Mouse (Mus musculus): ENCODE data around the gene 2300002M23Rik. TPM values are rescaled to one million over a fixed set of nuclear protein-coding genes. Genes with fewer than 3 reads are reported as not detected.

The 2300002M23Rik gene
- total RNA-seq (2021): not detected
- long read RNA-seq, experiment 1: 0 reads
- long read RNA-seq, experiment 2: 0 reads

DNA sequence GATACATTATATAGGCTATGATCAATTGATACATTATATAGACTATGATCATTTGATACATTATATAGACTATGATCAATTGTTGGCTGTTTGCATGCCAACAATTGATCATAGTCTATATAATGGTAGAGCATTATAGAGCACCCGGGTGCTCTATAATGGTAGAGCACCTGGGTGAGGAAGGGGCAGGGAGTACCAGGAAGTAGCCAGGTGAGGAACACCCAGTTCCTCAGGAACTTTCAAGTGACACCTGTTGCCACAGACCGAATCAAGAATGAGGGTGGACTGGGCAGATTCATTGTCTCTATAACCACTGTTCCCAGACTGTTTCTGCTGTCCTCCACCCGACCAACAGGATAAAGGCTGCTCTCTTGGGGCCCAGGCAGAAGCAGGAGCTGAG, at the start of gene 2300002M23Rik:
Gene 2300002M23Rik (plus strand): TSS at position 301 of the 400 bp plus-strand sequence.
- intact Hi-C loops (cut with DNase I): no loop called here
- DNase-seq: no peak

DNA sequence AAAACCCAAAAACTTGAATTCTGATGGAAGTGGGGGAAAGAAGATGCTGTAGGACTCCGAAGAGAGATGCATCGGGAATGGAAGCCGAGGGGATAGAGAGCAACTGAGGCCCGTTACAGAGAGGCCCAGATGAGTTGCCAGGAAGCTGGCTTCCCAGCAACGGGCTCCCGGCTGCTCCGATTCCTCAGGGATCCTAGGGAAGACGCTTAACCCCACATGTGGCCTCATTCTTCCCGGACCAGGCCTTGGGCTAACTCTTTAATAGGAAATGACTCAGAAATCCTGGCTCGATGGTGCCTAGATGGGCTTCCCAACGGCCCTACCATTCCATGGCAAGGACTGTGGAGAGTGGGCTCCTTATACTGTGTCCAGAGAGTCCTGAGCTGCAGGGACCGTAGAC, 49.7 kb upstream of the 2300002M23Rik start:
- DNase-seq: no peak
- intact Hi-C loops (cut with DNase I): no loop called here

DNA sequence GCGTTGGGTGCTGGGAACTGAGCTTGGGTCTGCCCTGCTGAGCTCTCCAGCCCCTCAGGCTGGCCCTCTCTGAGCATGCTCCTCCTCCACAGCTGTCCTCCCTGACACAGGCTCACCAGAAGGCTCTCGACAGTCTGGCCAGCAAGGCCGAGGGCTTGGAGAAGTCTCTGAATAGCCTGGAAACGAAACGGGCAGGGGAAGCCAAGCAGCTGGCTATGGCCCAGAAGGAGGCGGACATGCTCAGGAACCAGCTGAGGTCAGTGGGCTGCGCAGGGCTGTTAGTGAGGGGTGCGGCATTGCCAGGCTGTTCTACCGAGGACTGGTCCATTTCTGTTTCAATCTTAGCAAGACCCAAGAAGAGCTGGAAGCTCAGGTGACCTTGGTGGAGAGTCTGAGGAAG, 42.9 kb upstream of the 2300002M23Rik start:
- no peak for DNase-seq
- intact Hi-C loops (cut with DNase I): no loop called here

DNA sequence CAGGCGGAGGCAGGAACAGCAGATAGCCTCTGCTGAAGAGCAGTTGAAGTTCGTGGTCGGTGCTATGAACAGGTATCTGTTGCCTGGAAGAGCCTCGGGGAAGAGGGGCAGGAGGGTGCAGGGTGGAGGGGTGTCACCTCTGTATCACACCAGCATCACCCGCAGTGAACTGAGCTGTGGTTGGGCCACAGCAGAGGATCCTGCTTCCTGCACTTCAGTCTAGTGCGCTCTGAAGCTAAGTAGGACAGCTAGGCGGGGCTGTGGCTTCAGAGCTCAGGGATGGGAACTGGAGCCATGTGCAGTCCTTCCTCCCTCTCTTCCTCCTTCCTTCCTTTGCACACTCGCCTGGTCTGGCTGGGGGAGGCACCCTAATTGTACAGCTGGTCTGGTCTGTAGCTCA, 40.6 kb upstream of the 2300002M23Rik start:
- intact Hi-C loops (cut with DNase I): no loop called here
- DNase-seq: no peak

- DNase-seq: no peak
- intact Hi-C loops (cut with DNase I): loop anchor here (2.0 kb wide), 1 partner anchor 20 kb away; no protein-coding TSS in a partner anchor
Observed at GRCm38 (mm10) chr17:35532360-35532759, 34.9 kb upstream of the 2300002M23Rik start.

DNA sequence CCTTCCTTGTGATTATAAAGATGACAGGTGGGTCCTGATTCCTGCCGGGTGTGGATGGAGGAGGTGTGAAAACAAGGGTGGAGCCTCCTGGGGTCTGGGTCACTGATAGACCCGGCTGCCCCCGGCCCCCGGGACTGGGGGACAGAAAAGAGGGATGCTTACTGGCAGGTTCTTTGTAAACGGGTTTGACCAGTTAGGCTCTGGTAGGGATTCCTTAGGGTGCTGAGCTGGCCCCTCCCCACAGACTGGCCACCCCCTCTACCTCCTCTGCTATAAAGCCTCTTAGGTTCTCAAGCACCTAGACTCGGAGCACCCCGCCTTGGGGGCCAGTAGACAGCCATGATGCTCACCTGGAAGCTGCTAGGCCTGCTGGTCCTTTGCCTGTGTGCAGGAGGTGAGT, 34.3 kb upstream of the 2300002M23Rik start, which contains the start of gene Psors1c2:
Gene Psors1c2 (plus strand): TSS at position 301 of the 400 bp plus-strand sequence.
- no peak for DNase-seq
- intact Hi-C loops (cut with DNase I): loop anchor here (2.0 kb wide), 1 partner anchor 20 kb away; no protein-coding TSS in a partner anchor

- DNase-seq: peak; percentile 72 to 83
- intact Hi-C loops (cut with DNase I): no loop called here
Observed at GRCm38 (mm10) chr17:35534343-35534742, 32.9 kb upstream of the 2300002M23Rik start.

DNA sequence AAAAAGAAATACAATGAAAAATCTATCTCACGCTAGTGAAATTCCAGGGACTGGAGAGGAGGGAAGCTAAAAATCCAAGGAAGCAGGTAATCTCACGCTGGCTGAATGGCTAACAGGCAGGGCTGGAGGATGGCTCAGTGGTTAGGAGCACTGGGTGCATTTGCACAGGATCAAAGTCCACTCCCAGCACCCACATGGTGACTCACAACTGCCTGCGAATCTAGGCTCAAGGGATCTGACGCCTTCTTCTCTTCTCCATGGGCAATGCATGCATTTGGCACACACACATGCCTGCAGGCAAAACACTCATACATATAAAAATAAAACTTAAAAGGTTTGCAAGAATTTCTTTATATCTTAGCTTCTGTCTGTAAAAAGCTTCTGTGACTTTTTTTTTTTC, 29.8 kb upstream of the 2300002M23Rik start:
- intact Hi-C loops (cut with DNase I): no loop called here
- no peak for DNase-seq

DNA sequence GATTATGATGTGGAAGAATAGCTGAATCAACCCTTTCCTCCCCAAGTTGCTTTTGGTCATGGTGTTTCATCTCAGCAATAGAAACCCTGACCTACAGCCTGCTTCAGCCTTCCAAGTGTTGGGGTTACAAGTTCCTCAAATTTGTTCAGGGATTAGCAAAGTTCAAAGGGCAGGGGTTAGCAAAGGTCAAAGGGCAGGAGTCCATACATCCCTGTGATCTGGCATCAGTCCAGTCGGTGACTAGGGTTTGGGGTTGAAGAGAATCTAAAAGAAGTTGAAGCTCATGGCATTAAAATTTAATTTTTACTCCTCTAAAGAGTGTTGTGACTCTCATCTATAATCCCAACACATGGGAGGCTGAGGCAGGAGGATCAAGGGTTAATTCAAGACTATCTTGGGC, 28.8 kb upstream of the 2300002M23Rik start:
- no peak for DNase-seq
- intact Hi-C loops (cut with DNase I): no loop called here

DNA sequence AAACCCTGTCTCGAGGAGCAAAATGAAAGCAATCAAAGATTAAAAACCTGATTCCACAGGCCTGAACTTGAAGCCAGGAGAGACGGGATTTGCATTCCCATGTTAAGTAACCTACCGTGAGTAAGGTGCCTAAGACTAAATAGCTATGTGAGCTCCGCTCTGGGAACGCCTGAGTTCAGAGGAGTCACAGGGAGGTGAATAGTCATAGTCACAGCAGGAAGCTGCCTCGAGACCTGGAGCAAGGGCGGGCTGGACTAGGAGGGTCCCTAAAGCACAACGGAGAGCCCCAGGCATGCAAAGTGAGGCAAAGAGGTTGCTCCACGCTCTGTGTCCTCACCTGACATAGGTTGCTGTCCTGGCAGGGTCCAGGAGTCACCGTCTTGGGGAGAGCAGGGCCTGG, 27.7 kb upstream of the 2300002M23Rik start:
- DNase-seq: no peak
- intact Hi-C loops (cut with DNase I): no loop called here

GRCm38 (mm10) chr17:35542761-35543411, 24.4 kb upstream of the 2300002M23Rik start:
- intact Hi-C loops (cut with DNase I): no loop called here
- DNase-seq: no peak

GRCm38 (mm10) chr17:35543412-35543861, 23.8 kb upstream of the 2300002M23Rik start:
- DNase-seq: no peak
- intact Hi-C loops (cut with DNase I): no loop called here

DNA sequence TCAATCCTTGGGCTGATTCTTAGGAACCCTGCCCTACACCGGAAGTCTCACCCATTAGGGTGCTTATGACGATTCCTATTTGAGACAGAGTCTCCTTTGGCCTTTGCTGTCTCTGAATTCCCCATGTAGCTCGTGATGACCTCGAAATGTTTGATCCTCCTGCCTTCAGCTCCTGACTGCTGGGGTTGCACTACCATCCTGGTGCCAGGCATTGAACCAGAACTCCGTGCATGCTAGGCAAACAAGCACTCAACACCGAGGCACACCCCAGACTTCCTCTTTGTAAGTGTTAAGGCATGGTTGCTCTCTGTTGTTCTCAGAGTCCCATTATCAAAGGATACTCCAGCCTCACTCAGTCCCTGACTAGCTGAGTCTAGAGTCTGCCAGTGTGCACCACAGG, 23.2 kb upstream of the 2300002M23Rik start:
- intact Hi-C loops (cut with DNase I): loop anchor here (2.0 kb wide), 1 partner anchor 35 kb away; no protein-coding TSS in a partner anchor
- no peak for DNase-seq

- intact Hi-C loops (cut with DNase I): loop anchor here (2.0 kb wide), 1 partner anchor 34 kb away; no protein-coding TSS in a partner anchor
- peak; percentile 53 to 72 for DNase-seq
Observed at GRCm38 (mm10) chr17:35544680-35545079, 22.6 kb upstream of the 2300002M23Rik start.

DNA sequence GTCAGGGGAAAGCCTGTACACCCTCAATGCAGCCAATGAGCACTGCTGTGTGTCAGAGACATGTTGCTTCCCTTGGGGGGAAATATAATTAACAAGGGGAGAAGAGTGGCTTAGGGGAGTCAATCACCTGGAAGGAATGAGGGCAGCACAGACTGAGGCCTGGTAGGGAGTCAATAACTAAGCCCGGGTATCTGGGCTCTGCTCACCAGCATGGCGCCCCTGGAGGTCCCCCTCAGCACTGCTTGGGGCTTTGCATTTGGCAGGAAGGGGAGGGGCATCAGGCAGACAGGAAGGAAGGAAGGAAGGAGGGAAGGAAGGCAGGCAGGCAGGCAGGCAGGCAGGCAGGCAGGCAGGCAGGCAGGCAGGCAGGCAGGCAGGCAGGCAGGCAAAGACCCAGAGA, 19.8 kb upstream of the 2300002M23Rik start:
- intact Hi-C loops (cut with DNase I): no loop called here
- DNase-seq: no peak

GRCm38 (mm10) chr17:35548636-35549035, 18.6 kb upstream of the 2300002M23Rik start:
- intact Hi-C loops (cut with DNase I): no loop called here

DNA sequence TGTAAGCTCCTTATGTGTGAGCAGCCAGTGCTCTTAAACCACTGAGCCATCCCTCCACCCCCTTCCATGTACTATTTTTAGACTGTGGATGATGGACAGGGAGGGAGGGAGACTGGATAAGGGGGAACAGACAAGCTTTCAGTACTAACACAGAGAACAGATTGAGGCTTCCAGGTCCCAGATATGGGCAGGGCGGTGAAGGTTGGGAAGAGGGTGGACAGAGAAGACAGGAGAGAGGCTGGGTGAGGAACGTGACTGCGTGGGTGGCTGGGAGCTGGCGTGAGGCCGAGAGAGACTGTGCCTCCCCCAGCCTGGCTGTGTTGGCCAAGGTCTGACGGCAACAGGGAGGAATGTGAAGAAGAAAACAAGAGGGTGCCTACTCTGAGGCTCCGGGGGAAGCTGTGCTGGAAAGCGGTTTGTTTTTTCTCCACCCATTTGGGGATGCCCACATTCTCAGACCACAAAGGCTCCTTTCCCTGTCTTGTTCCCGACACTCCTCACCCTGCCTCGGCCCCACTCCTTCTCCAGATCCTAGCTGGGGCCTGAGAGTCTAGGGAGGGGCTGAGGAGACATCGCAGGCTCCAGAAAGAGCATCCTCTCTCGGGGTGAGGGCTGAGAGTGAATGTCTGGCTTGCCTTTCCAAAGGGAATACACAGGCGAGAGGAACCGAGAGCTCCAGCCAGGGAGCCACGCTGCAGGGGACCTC, 17.7 kb upstream of the 2300002M23Rik start:
- peak; percentile 80 to 87 for DNase-seq
- intact Hi-C loops (cut with DNase I): no loop called here

More at GRCm38 (mm10) chr17:35548636-35549035, 18.6 kb upstream of the 2300002M23Rik start:
- DNase-seq: no peak

- no peak for DNase-seq
- intact Hi-C loops (cut with DNase I): no loop called here
Observed at GRCm38 (mm10) chr17:35550143-35550494, 17.1 kb upstream of the 2300002M23Rik start.

DNA sequence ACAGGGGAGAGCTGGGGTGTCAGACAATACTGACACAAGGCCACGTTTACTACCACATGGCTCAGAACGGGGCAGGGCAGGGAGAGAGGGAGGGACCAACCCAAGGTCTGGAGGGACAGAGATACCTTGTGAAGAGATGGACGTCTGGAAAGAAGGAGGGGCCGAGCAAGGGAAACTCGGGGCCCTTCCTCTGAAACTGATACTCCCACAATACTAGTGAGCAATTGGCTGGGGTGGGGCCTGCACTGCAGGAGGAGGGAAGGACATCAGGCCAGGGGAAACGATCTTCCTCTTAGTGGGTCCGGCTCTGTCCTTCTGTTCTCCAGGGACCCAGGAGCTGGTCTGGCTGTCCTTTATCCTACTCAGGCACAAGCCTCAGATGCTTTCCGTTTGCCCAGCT, 16.4 kb upstream of the 2300002M23Rik start:
- intact Hi-C loops (cut with DNase I): no loop called here
- no peak for DNase-seq

DNA sequence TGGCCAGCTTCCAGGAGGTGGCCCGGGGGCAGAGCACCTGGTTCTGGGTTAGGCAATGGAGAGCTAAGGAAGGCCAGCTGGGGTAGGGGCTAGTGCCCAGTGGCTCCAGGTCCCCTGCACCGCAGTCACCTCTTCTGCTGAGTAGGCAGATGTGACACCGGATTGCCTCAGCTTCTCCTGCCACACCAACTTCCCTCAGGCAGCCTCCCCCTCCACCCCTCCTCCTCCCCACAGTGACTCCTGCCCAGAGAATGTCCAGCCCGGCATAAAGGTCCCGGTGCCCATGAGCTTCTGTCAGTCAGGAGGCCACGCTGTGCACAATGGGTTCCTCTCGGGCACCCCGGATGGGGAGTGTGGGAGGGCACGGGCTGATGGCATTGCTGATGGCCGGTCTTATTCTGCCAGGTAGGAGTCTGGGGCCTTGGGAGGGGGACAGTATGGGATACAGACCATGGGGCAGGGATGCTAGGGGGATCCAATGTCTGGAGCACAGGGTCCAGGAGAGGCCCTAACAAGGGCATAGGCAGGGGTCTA, 15.3 kb upstream of the 2300002M23Rik start, which contains the start of gene Cdsn:
Gene Cdsn (plus strand): TSS at position 248 of the 534 bp plus-strand sequence.
- DNase-seq: no peak

GRCm38 (mm10) chr17:35554321-35554720, 12.9 kb upstream of the 2300002M23Rik start:
- no peak for DNase-seq
- intact Hi-C loops (cut with DNase I): no loop called here

More for the DNA sequence above, 15.3 kb upstream of the 2300002M23Rik start, which contains the start of gene Cdsn:
- intact Hi-C loops (cut with DNase I): no loop called here
